Mouse (Mus musculus) liver, embryonic 14.5 days (tissue): ENCODE measurements around the gene Ntrk3.

Experiments
- CTCF ChIP-seq: IDR thresholded peaks from 2 replicates; pipeline ENCODE4 v1.5.1; 2016; ENCODE audit warnings: antibody characterized with exemption, low read depth, control low read depth
- EP300 ChIP-seq: IDR thresholded peaks from 2 replicates; pipeline ENCODE4 v1.6.1; 2016; ENCODE audit warnings: antibody characterized with exemption, low read depth

- TF ChIP-seq EP300 (no peak), CTCF (no peak)
Observed at GRCm38 (mm10) chr7:78597251-78598129, 140.3 kb downstream of the Ntrk3 start.
